Mouse (Mus musculus) megakaryocyte-erythroid progenitor cell, adult 5 weeks (primary cell): Measurements from ENCODE around the gene Fads6. TPM values are rescaled to one million over a fixed set of nuclear protein-coding genes. Genes with fewer than 3 reads are reported as not detected.

Source experiments
- polyA plus RNA-seq: library from polyadenylated mRNA; stranded (reverse); fragments of >175 nt; gene quantifications from 2 replicates; pipeline ENCODE4 v1.2.3, GENCODE M21; 2012

Fads6 gene
- 1.3 and 1.5 TPM in 2 replicates for polyA plus RNA-seq

DNA sequence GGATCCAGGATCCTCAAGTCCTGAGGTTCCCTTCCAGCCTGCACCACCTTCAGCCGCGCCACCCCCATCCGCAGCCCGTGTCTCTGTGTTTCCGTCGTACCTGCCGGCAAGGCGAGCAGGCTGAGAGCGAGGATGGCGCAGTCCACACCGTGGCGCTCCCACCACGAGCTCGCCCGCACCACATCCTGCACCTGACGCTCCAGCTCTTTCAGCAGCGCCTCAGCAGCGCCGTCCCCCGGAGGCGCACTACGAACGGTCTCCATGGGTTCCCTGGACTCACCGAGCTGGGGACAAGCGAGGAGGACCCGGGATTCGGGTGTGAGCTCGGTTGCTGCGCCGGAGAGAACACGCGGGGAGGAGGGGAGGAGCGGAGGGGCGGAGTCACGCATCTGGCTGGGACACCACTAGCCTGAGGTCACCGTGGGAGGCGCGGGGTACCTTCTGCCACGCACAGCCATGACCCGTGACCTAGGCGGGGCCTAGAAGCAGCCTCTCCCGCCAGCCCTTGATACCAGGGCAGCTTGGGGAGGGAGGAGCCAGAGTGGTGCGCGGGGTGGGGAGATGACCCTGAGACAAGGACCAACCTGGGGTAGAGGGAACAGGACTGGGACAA is at the start of gene Fads6:
Fads6 (minus strand) TSS at position 450 of the 613 bp plus-strand sequence.

DNA sequence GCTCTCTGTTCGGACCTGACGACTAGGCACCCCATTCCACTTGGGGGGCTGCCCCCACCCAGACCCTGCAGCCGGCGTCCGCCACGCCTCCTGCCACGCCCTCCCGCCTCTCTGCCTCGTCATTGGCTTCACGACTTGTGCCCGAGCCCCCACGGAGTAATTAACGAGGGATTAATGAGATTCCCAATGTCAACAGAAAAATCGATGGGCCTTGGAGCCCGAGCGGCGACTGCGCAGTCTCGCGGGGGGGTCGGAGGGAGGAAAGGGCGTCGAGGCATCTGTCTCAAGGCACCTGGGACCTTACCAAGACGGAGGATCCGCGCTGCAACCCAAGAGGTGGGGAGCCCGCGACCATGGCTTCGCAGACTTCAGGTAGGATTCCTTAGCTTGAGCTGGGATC is 37.1 kb upstream of the Fads6 start, which contains the start of gene Otop3:
Otop3 (plus strand) TSS at position 201 of the 400 bp plus-strand sequence.

DNA sequence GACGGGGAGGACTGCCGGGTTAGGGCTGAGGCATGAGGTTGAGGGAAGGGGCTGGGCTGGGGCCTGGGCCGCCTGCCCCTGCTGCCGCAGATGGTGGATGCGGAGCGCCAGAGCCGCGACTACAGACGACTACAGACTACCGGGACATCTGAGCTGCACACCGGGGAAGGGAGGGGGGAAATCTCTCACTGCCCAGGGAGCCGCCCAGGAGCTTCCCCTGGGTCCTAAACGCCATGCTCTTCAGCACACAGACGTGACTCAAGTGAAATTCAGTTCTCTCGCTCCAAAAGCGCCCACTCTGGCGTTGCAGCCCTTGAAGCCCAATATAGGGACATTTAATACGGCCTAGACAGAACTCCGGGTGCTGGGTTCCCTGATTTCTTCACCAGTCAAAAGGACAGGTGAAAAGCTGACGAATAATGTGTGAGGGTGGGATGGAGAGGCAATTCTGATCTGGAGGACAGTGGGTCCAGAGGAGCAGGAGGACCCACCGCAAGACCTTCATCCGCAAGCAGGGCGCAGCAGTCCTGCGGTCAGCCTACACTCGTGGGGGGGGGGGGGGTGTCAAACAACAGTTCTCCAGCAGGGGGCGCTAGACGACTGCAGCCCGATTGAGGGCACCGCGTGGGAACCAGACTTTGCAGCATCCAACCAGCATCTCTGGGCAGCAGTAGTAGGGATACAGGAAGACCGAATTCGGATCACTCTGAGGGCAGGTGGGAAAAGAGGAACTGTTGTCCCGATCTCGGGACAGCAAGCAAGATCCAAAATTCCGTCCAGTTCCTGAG is 24.6 kb upstream of the Fads6 start, which contains the start of gene Ush1g:
Ush1g (minus strand) TSS at position 136 of the 788 bp plus-strand sequence.

DNA sequence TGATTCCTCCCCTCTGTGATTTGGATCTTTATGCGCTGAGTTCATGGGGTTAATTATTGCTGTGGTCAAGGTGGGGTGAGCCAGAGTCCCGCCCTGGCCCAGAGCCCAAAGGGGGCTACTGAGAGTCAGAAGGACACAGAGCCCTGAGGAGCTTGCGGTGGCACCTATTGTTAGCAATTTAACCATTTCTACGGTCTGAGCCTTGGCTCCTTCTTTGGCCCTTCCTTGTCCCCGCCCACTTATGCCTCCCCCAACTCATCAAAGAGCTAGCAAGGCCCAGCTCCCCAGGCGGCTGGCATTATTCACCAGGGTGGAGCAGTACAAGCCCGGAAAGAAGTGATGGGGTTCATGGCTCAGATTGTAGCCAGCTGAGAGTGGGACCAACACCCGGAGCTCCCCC is 9.4 kb upstream of the Fads6 start, which contains the start of gene Otop2:
Otop2 (plus strand) TSS at position 301 of the 400 bp plus-strand sequence.

DNA sequence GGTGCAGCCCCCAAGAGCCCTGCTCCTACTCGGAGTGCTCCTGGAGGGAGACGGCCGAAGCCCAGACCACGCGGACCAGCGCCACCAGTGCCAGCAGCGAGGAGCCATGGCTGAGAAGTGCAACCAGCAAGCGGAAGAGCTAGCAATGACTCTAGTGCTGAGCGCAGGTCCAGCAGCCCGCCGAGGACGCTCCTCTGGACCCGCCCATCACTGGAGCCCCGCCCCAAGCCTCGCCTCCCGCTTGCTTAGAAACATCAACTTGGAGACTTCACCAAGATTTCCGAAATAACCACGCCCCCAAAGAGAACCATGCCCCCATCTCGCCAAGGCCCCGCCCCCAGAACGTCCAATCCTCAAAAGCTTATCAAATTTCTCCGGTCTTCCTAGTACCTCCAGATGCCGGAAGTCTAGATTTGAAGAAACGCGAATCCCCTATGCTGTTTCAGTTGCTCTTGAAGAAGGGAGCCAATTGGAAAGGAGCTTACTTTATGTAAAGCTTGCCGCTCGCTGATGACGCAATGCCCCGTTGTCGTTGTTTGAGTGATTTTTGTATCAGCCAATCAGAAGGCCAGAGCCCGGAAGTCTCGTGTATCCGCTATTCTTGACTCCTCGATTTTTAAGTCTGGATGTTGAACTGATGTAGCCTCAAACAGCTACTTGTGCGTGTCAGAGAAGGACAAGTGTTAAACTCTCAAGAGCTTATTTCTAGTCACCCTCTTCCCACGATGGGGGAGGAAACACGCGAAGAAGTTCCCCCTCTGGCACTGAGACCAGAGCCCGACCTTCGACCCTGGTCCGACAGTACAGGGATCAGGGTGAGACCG is 20.5 kb downstream of the Fads6 start, which contains the start of gene Fdxr:
Fdxr (minus strand) TSS at position 271 of the 824 bp plus-strand sequence.

DNA sequence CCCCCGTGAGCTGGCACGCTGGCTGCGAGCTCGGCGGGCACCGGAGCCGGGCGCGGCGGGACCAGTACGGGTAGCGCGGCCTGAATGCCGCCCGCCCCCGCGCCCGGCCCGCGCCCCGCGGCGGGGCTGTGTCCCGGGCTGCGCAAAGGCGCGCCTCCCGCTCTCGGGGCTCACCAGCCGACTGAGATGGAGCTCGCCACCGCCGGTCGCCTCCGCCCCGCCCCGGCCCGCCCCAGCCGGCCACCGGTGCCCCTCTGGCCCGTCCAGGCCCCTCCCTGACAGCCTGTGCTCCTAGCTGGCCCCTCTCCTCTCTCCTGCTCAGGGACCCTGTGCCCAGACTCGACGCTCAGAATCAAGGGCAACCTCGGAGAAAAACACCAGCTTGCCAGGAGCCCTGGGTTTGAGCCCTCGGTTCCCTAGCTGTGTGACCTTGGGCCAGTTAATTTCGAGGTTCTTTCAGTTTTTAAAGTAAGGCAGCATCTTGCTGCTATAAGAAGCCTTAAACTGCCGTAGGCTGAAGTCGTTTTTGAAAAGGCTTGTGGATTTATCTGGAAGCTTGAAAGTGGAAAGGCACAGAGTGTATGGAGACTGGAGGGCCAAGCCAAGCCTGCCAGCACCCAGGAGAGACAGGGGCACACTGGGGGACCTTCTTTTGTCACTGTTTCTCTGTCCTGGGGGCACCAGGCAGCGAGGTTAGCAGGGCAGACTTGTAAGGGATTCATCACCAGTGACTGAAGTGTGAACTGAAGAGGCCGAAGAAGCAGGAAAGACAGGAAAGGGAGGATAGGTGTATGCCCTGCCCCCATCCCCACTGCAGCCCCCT is 30.2 kb downstream of the Fads6 start, which contains the start of gene Grin2c:
Grin2c (minus strand) TSS at position 183 of the 823 bp plus-strand sequence.

Other genes with a start within 250 kb of the Fads6 start
- gene Cd300ld3, start 249.3 kb downstream of the Fads6 start, polyA plus RNA-seq, result not detected in 2 replicates
- gene Cd300e, start 235.5 kb downstream of the Fads6 start, polyA plus RNA-seq, result 0.05 TPM in 1 of 2 replicates, not detected in the other
- gene Rab37, start 206.2 kb downstream of the Fads6 start, polyA plus RNA-seq, result 15.3 and 26.5 TPM in 2 replicates
- 0.47 and 1.1 TPM in 2 replicates for gene Cd300lf, start 163.7 kb downstream of the Fads6 start, polyA plus RNA-seq
- gene Slc9a3r1, start 134.3 kb downstream of the Fads6 start, polyA plus RNA-seq, result 221 and 253 TPM in 2 replicates
- 22.5 and 25.3 TPM in 2 replicates for gene Tmem104, start 110.2 kb downstream of the Fads6 start, polyA plus RNA-seq
- gene Nat9, start 109.8 kb downstream of the Fads6 start, polyA plus RNA-seq, result 11.7 and 12.6 TPM in 2 replicates
- gene Grin2c, start 30.4 kb downstream of the Fads6 start, polyA plus RNA-seq, result 0.05 TPM in 2 replicates
- 47.2 and 51.6 TPM in 2 replicates for gene Fdxr, start 20.6 kb downstream of the Fads6 start, polyA plus RNA-seq
- not detected in 2 replicates for gene Otop2, start 9.5 kb upstream of the Fads6 start, polyA plus RNA-seq
- gene Ush1g, start 24.4 kb upstream of the Fads6 start, polyA plus RNA-seq, result not detected in 2 replicates
- 0.07 TPM in 1 of 2 replicates, not detected in the other for gene Otop3, start 37.1 kb upstream of the Fads6 start, polyA plus RNA-seq
- 0.90 and 0.91 TPM in 2 replicates for gene Hid1, start 70.1 kb upstream of the Fads6 start, polyA plus RNA-seq
- gene Cdr2l, start 84.3 kb upstream of the Fads6 start, polyA plus RNA-seq, result 0.11 and 0.26 TPM in 2 replicates
- gene Mrpl58, start 106.1 kb upstream of the Fads6 start, polyA plus RNA-seq, result 50.0 and 65.5 TPM in 2 replicates
- gene Atp5h, start 122.3 kb upstream of the Fads6 start, polyA plus RNA-seq, result 101 and 128 TPM in 2 replicates
- gene Kctd2, start 122.5 kb upstream of the Fads6 start, polyA plus RNA-seq, result 19.7 and 25.1 TPM in 2 replicates
- gene Trim80, start 142.9 kb upstream of the Fads6 start, polyA plus RNA-seq, result not detected in 2 replicates
- gene Slc16a5, start 164.8 kb upstream of the Fads6 start, polyA plus RNA-seq, result not detected in 2 replicates
- 54.4 and 66.0 TPM in 2 replicates for gene Armc7, start 178.0 kb upstream of the Fads6 start, polyA plus RNA-seq
- gene Nt5c, start 194.2 kb upstream of the Fads6 start, polyA plus RNA-seq, result 94.7 and 110 TPM in 2 replicates
- gene Jpt1, start 216.7 kb upstream of the Fads6 start, polyA plus RNA-seq, result 199 and 212 TPM in 2 replicates
- 320 and 361 TPM in 2 replicates for gene Sumo2, start 238.6 kb upstream of the Fads6 start, polyA plus RNA-seq